Mouse (Mus musculus): ENCODE results near the gene Slc43a3.
A peak's percentile ranks its signal among the peaks of the same experiment; 100 is the strongest.

DNA sequence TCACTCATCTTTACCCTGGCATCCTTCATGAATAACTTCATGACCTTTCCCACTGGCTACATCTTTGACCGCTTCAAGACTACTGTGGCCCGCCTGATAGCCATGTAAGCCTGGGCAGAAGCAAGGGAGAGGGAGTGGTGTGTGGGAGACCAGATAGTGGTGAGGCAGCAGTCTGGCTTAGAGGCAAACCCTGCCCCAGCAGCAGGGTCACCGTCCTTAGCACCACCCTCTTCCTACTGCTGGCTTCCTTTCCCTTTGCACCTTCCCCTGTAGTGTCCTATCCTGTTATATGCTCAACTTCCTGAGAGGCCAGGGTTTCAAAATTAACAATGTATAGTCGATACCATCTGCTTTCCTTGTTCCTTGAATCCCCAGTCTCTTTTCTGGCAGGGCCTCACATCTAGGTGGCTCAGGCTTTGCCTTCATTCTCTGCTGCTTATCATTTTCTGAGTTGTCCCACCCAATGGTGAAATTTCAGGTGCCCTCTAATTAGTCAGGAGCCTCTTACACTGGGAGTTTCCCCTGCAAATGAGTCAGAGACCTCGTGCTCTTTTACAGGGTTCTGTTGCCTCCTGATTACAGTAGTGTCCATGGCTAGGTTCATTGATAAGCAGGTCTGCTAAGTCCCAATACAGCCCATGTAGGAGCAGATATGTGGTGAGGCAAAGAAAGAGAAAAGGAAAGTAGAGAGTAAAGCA is 2.0 kb downstream of the Slc43a3 start:
- TF ChIP-seq EP300 (IDR thresholded peaks at IDR 0.05; ENCODE audit: low read depth) (peak; percentile 97), CTCF (IDR thresholded peaks at IDR 0.05; ENCODE audit: low read depth) (no peak)

Measured in liver, embryonic 14.5 days (tissue).